Mouse (Mus musculus): ENCODE results near the gene Pcbd2.

DNA sequence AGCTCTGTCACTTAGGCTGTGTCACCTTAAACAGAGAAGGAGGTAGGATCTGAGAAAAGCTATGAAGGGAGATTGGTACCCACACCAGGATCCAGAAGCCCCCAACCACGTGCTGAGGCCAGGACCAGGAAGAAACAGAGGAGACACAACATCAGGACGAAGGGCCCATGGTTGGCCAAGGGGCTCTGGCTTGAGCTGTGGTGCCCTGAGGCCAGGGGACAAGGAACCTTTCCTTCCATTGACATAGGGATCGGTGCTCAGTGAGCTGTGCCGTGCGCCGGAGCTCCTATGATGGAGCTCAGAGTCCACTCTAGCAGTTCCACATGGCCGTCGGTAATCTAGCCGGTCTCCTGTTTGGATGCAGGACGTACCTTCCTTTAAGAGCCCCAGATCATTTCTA lies 82.5 kb downstream of the Pcbd2 start:
- no peak for TF ChIP-seq CTCF (IDR thresholded peaks at IDR 0.05; ENCODE audit: extremely low read depth, insufficient read depth, low read length)
- no peak for TF ChIP-seq POLR2A (IDR thresholded peaks at IDR 0.05; ENCODE audit: extremely low read depth, insufficient read depth, low read length)
